Mouse (Mus musculus): Measurements from ENCODE around the gene Minpp1. TPM values are rescaled to one million over a fixed set of nuclear protein-coding genes. Genes with fewer than 3 reads are reported as not detected.
"Not testable (repeated sequence)": the region's sequence is repeated elsewhere in the genome, so short reads cannot be mapped to it uniquely, and the experiment has no call there.

The Minpp1 gene
- polyA plus RNA-seq, 1 experiment from 2014 or later = 66.6 TPM

- Histone ChIP-seq H3K9ac (no peak overlapping the region), H3K4me3 (no peak overlapping the region), H3K4me1 (no peaks in the 10 kb centered on the region), H3K27ac (no peak overlapping the region), H3K4me2 (replicated peaks) (no peak overlapping the region), H3K27me3 (replicated peaks) (no peaks in the 10 kb centered on the region), H3K9me3 (no peaks in the 10 kb centered on the region), H3K36me3 (no peaks in the 10 kb centered on the region)
- ATAC-seq (ENCODE audit: low FRiP score, low read depth) = no peak
- WGBS = 87% methylated on average over 12 of the region's 12 CpGs
These were observed 9.4 kb upstream of the Minpp1 start for GRCm38 (mm10) chr19:32476016-32476711.

GRCm38 (mm10) chr19:32476712-32477052 is 8.9 kb upstream of the Minpp1 start:
- no peak overlapping the region for H3K4me3 ChIP-seq
- no peak overlapping the region for H3K9ac ChIP-seq
- no peaks in the 10 kb centered on the region for H3K36me3 ChIP-seq
- no peak overlapping the region for H3K4me2 ChIP-seq (replicated peaks)
- no peak for ATAC-seq (ENCODE audit: low FRiP score, low read depth)
- no peak overlapping the region for H3K27ac ChIP-seq
- no peaks in the 10 kb centered on the region for H3K9me3 ChIP-seq
- WGBS = 83% methylated on average over 4 of the region's 4 CpGs
- H3K27me3 ChIP-seq (replicated peaks) = no peaks in the 10 kb centered on the region
- H3K4me1 ChIP-seq = no peaks in the 10 kb centered on the region

DNA sequence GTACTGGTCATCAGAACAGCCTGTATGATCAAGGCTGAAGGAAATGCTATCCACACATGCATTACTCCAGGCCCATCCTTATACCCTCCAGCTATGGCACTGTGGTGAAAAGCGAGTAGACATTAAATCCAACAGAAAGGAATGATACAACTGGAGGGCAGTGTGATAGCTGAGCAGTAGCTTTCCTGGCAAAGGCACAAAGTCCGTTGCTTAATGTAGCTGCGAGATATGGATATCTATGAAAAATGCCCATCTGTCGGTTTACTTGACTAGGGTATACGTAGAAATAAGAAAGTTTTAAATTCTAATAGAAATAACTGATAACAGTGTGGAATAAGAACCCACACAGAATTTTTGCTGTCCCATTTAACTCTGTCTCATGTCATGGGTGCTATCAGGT is 5.3 kb upstream of the Minpp1 start:
- 86% methylated on average over 5 of the region's 5 CpGs for WGBS
- Histone ChIP-seq H3K9ac (no peak overlapping the region), H3K4me3 (no peak overlapping the region), H3K4me1 (no peaks in the 10 kb centered on the region), H3K27me3 (replicated peaks) (no peaks in the 10 kb centered on the region), H3K27ac (no peak overlapping the region), H3K9me3 (no peaks in the 10 kb centered on the region), H3K4me2 (replicated peaks) (no peak overlapping the region), H3K36me3 (no peaks in the 10 kb centered on the region)
- no peak for ATAC-seq (ENCODE audit: low FRiP score, low read depth)

GRCm38 (mm10) chr19:32480791-32481442 is 4.7 kb upstream of the Minpp1 start:
- Histone ChIP-seq H3K27ac (no peak overlapping the region), H3K9ac (no peak overlapping the region), H3K4me2 (replicated peaks) (no peak overlapping the region), H3K4me1 (no peaks in the 10 kb centered on the region), H3K9me3 (no peaks in the 10 kb centered on the region), H3K4me3 (no peak overlapping the region), H3K36me3 (no peaks in the 10 kb centered on the region), H3K27me3 (replicated peaks) (no peaks in the 10 kb centered on the region)
- ATAC-seq (ENCODE audit: low FRiP score, low read depth) = no peak
- 88% methylated on average over 8 of the region's 8 CpGs for WGBS

DNA sequence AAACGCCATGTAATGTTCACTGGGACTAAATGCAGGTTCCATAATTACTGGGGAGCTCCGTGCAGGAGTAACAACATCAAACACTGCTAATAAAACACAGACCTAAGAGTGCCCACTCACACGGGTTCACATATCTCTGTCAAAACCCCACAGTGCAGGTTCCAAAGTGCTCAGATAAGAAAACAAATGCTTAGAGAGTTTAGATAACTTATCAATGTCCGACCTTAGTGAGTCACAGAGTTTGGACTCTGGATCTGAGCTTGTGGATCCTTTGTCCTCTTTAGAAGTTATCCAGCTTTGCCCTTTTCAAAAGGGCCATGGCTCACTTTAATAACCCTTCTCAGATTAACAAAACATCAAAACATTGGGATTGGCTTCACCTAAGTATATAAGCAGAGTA is 4.1 kb upstream of the Minpp1 start:
- Histone ChIP-seq H3K27ac (no peak overlapping the region), H3K9me3 (no peaks in the 10 kb centered on the region), H3K27me3 (replicated peaks) (no peaks in the 10 kb centered on the region), H3K4me1 (peaks cover 2% of the 10 kb centered on the region), H3K4me2 (replicated peaks) (no peak overlapping the region), H3K36me3 (no peaks in the 10 kb centered on the region), H3K4me3 (no peak overlapping the region), H3K9ac (no peak overlapping the region)
- ATAC-seq (ENCODE audit: low FRiP score, low read depth) = no peak
- WGBS = 79% methylated on average over 4 of the region's 4 CpGs

DNA sequence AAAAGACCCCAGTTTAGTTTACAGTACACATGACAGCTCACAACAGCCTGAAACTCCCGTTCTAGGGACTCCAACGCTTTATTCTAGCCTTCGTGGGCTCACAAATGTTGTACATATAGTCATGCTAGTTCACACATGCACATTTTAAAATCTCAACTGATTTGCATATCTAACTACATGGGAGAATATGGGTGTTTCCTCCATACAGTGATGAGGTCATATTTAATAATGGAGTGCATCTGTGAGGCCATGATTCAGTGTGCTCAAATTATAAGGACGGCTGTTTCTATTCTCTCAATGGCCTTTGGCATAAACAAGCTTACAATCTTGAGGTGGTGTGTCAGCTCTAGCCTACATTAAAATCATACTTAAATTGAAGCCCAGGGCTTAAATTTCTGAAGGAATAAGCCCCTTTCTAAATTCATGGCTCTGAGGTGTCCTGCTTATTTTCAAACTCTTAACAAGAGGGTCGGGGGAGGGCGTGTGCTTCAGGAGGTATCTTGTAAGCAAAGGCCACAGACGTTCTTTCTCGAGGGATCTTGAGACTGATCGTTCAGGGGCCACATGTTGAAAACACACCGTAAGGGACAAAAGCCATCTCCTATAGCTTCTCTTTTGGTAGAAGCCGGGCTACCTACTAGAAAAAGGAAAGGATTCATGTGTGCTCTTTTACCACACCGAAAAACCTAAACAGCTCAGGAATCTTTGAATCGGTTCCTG is 468 bp upstream of the Minpp1 start:
- Histone ChIP-seq H3K4me2 (replicated peaks) (peak overlapping the region; percentile 78), H3K27ac (no peak overlapping the region), H3K4me1 (peaks cover 17% of the 10 kb centered on the region), H3K27me3 (replicated peaks) (no peaks in the 10 kb centered on the region), H3K9me3 (no peaks in the 10 kb centered on the region), H3K9ac (peak overlapping the region; percentile 79), H3K4me3 (peak overlapping the region; percentile 66), H3K36me3 (no peaks in the 10 kb centered on the region)
- 18% methylated on average over 13 of the region's 13 CpGs for WGBS
- peak; percentile 2; the same call in 1 of the 2 replicates for ATAC-seq (ENCODE audit: low FRiP score, low read depth)

DNA sequence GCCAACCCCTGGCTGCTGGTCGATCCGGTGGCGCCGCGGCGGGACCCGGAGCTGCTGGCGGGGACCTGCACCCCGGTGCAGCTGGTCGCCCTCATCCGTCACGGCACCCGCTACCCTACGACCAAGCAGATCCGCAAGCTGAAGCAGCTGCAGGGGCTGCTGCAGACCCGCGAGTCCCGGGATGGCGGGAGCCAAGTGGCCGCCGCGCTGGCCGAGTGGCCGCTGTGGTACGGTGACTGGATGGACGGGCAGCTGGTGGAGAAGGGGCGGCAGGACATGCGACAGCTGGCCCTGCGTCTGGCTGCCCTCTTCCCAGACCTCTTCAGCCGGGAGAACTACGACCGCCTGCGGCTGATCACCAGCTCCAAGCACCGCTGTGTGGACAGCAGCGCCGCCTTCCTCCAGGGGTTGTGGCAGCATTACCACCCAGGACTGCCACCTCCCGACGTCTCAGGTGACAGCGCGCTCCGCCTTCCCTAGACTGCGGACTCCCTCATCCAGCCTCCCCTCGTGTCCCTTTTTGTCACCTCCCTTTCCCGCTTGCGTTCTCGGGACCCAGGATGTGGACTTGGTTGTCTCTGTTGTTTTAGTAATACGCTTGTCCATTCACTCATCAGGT is 646 bp downstream of the Minpp1 start:
- Histone ChIP-seq H3K4me1 (peaks cover 17% of the 10 kb centered on the region), H3K4me2 (replicated peaks) (peak overlapping the region; percentile 78), H3K4me3 (peak overlapping the region; percentile 66), H3K9ac (peak overlapping the region; percentile 79), H3K27ac (peak overlapping the region; percentile 70; the same call in 1 of the 2 replicates)
- not testable (repeated sequence) for H3K36me3 ChIP-seq; H3K27me3 ChIP-seq (replicated peaks); H3K9me3 ChIP-seq
- peak; percentile 89 for ATAC-seq (ENCODE audit: low FRiP score, low read depth)
- WGBS = under 1% methylated on average over 46 of the region's 47 CpGs

- no peak overlapping the region for H3K27ac ChIP-seq
- WGBS = 92% methylated on average over 8 of the region's 8 CpGs
- peaks cover 17% of the 10 kb centered on the region for H3K4me1 ChIP-seq
- peak overlapping the region; percentile 78 for H3K4me2 ChIP-seq (replicated peaks)
- ATAC-seq (ENCODE audit: low FRiP score, low read depth) = no peak
- H3K27me3 ChIP-seq (replicated peaks) = no peaks in the 10 kb centered on the region
- H3K4me3 ChIP-seq = no peak overlapping the region
- no peak overlapping the region for H3K9ac ChIP-seq
- no peaks in the 10 kb centered on the region for H3K9me3 ChIP-seq
- H3K36me3 ChIP-seq = peaks cover 4% of the 10 kb centered on the region
These were observed 2.2 kb downstream of the Minpp1 start for GRCm38 (mm10) chr19:32487595-32488255.

DNA sequence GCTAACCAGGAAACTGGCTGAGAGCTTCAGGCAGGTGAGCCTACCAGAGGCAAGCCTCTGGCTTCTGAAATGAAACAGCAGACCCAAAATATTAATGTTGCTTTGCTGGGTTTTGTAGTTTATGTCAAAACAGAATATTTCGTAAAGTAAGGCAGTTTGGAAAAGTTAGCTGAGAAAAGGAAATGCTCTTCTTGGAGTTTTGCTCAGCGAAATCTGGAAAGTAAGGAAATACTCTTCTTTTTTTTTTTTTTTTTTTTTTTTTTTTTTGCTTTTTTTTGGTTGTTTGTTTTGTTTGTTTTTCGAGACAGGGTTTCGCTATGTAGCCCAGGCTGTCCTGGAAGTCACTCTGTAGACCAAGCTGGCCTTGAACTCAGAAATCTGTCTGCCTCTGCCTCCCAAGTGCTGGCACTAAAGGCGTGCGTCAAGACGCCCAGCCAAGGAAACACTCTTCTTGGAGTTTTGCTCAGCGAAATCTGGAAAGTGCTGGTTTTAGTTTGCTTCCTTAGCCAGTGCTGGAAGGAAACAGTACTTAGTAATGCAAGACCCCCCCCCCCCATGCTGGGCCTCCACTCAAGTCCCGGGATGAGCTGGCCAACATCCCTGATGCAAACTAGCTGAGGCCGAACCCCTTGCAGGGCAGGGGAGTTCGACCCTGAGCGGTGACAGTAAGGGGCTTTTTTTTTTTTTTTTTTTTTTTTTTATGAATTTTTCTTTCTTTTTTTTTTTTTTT is 3.8 kb downstream of the Minpp1 start:
- Histone ChIP-seq H3K36me3 (peaks cover 11% of the 10 kb centered on the region), H3K27ac (no peak overlapping the region), H3K4me2 (replicated peaks) (no peak overlapping the region), H3K9me3 (no peaks in the 10 kb centered on the region), H3K4me3 (no peak overlapping the region), H3K27me3 (replicated peaks) (no peaks in the 10 kb centered on the region), H3K4me1 (peaks cover 17% of the 10 kb centered on the region), H3K9ac (no peak overlapping the region)
- WGBS = 94% methylated on average over 12 of the region's 12 CpGs
- no peak for ATAC-seq (ENCODE audit: low FRiP score, low read depth)

GRCm38 (mm10) chr19:32490976-32491375 is 5.4 kb downstream of the Minpp1 start:
- Histone ChIP-seq H3K27me3 (replicated peaks) (no peaks in the 10 kb centered on the region), H3K36me3 (peaks cover 24% of the 10 kb centered on the region), H3K4me1 (peaks cover 17% of the 10 kb centered on the region), H3K27ac (no peak overlapping the region), H3K4me2 (replicated peaks) (no peak overlapping the region), H3K9me3 (no peaks in the 10 kb centered on the region), H3K9ac (no peak overlapping the region), H3K4me3 (no peak overlapping the region)
- WGBS = 96% methylated on average over 2 of the region's 2 CpGs
- ATAC-seq (ENCODE audit: low FRiP score, low read depth) = no peak

DNA sequence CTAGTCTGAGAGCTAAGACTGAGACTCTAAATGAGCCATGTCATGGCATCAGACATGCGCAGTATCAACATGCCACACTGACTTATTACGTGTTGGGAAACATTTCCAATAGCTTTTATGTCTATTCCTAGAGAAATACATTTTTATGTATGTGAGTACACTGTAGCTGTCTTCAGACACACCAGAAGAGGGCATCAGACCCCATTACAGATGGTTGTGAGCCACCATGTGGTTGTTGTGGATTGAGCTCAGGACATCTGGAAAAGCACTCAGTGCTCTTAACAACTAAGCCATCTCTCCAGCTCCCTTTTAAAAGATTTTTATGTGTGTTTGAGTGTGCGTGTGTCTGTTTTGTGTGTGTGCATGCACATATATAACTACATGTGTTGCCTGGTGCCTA is 6.8 kb downstream of the Minpp1 start:
- H3K4me1 ChIP-seq = peaks cover 7% of the 10 kb centered on the region
- H3K36me3 ChIP-seq = peaks cover 29% of the 10 kb centered on the region

More for the DNA sequence above, 6.8 kb downstream of the Minpp1 start:
- H3K4me3 ChIP-seq = no peak overlapping the region
- no peak overlapping the region for H3K9ac ChIP-seq
- no peaks in the 10 kb centered on the region for H3K27me3 ChIP-seq (replicated peaks)
- no peak overlapping the region for H3K4me2 ChIP-seq (replicated peaks)
- 92% methylated on average over 3 of the region's 3 CpGs for WGBS
- H3K27ac ChIP-seq = no peak overlapping the region
- no peaks in the 10 kb centered on the region for H3K9me3 ChIP-seq
- ATAC-seq (ENCODE audit: low FRiP score, low read depth) = no peak
